17 mouse cellular contexts compared by ENCODE assay signal in genomic region chrX:113084171-113084570, GRCm38 (mm10).
"Had no signal": no experiment of that assay in that cellular context is flagged by ENCODE, and none has a peak within 500 bp of the region (broad histone marks: within the 10 kb centered on the region; RNA-seq: fewer than 3 reads in every experiment).

No protein-coding gene starts in this region.

- ATAC-seq: hindbrain, embryonic 16.5 days; intestine, embryonic 15.5 days; intestine, postnatal 0 days; liver, embryonic 12.5 days had no signal

- DNase-seq: gastrocnemius, adult 2 months; gastrocnemius, postnatal 10 days; gastrocnemius, postnatal 25 days; heart, adult 18-20 months; heart, postnatal 10 days; heart, postnatal 4 days; kidney, adult 18-20 months; kidney, adult 8-10 months; kidney, postnatal 10 days; kidney, postnatal 25 days; kidney, postnatal 4 days; layer of hippocampus, postnatal 36 days; left cerebral cortex, postnatal 4 days had no signal
